Mouse (Mus musculus) thymus, adult 2 months (tissue): ENCODE results near the gene Hmg20b.

Source experiments
- CTCF ChIP-seq: fragments of 200-500 bp; IDR thresholded peaks from 2 replicates; pipeline ENCODE4 v1.5.1; 2012; ENCODE audit warnings: mild to moderate bottlenecking, control low read depth, low read length, moderate library complexity, borderline replicate concordance; ENCODE audit not compliant: control insufficient read depth, poor library complexity, insufficient read depth; ENCODE audit errors: extremely low read depth
- POLR2A ChIP-seq: fragments of 200-500 bp; IDR thresholded peaks from 2 replicates; pipeline ENCODE4 v1.6.1; 2012; ENCODE audit warnings: mild to moderate bottlenecking, low read length, control low read depth, moderate library complexity; ENCODE audit not compliant: control insufficient read depth, poor library complexity, insufficient read depth; ENCODE audit errors: extremely low read depth

- TF ChIP-seq CTCF (no peak), POLR2A (no peak)
Observed at GRCm38 (mm10) chr10:81388505-81389055, 38.3 kb upstream of the Hmg20b start, which contains the start of gene Gm48552.
